Mouse (Mus musculus) CD4-positive helper T cell, adult 2 months (primary cell): Measurements from ENCODE around the gene Rhou.

Experiments
- DNase-seq: peaks from one replicate; pipeline ENCODE4 v3.0.0-alpha.2; 2012; ENCODE audit warnings: low read depth, missing footprints, low spot score

Rhou gene

DNA sequence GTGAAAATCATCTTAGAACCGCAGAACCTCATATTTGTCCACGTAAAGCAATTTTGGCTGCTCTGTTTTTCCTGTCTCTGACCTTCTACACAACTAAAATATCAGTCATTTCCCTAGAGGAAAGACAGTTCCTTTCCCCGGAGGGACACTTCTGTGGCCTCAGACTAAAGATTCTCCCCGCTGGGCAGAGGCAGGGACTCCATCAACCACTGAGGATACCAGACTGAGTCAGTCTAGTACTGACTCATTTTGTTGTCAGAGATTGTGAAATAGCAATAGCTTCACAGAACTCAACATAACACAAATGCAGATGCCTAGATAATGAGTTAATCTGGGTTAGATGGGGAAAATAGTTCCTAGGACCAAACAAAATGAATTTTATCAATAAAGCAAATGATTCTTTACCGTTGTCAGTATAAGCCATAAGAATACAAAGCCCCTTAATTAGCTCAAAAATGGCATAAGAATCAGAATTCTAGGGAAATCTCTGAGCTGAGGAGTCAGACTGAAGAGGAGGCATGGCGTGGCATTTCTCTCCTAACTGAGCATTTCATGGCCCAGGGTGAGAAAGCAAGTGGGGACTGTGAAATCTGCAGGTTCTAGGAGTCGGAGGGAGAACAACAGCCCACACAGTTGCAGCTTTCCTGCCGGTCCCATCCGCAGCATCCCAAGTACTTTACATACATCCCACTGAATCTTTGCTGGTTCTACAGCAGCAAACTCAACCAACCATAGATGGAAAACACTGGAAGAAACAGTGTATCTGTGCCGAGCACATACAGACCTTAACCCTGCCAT lies 38.6 kb downstream of the Rhou start:
- no peak for DNase-seq

DNA sequence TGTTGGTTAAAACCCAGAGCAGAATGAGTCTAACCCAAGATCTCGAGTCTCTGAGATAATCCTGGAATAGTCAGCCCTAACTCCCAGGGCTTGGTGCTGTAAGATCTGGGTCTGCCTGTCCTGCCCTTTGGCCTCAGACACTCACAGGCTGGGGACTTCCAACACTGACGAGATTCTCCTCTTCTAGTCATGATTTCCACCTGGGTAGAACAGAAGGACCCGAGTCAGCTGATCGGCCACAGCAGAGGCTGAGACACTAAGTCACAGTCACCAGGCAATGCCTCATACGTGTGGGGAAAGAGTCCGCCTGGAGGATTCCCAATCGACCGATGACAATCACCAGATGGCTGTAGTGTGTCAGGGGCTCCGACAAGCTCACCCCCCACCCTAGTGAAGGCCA lies 42.4 kb downstream of the Rhou start:
- no peak for DNase-seq

DNA sequence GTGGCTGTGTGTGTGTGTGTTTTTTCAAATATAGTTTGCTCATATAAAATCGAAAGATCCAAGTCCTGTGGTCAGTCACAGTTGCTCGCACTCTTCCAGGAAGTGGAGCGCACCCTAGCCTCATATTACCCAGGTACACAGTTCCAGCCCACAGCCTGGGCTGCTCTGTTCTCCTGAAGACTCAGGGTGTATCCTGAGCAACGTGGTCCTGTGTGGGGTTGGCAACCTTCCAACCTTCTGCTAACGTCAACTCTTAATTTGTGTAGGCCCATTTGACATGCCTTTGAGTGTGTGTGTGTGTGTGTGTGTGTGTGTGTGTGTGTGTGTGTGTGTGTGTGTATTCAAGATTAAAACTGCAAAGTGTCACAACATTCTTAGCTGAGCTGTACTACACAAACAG lies 43.6 kb downstream of the Rhou start:
- no peak for DNase-seq

DNA sequence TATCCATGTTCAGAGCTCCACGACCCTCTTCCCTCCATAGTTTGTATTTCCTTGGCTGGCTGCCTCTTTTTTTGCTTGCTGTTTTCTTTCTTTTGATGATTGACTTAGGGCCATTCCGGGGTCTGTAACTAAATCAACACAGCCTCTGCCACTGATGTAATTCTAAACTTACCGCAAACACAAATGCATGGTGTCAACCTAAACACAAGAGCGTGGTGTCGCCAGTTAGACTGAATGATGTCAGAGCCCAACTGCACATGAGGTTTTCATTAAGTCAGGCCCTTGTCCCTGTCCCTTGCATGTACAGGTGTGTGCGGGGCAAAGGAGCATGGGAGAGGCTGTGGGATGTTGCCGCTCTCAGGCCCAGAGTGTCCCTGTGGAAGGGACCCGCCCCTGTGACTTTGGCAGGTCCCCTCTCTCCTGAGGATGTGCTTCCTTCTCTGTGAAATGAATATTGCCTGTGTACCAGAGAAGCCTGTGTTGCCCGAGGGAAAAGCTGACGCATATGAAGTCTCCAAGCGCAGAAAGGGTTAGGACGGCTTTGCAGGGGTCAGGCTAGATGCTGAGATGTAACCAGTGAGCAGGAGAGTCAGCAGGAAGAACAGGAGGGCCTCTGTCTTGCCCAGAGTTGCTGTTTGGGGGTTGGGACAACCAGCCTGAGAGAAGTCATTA lies 46.8 kb downstream of the Rhou start:
- DNase-seq = no peak

- DNase-seq = no peak
Measured at GRCm38 (mm10) chr8:123701952-123702587, 48.3 kb downstream of the Rhou start.

- no peak for DNase-seq
Measured at GRCm38 (mm10) chr8:123705376-123705775, 51.6 kb downstream of the Rhou start.

- no peak for DNase-seq
Measured at GRCm38 (mm10) chr8:123707137-123707536, 53.4 kb downstream of the Rhou start.

- no peak for DNase-seq
Measured at GRCm38 (mm10) chr8:123708729-123709128, 55.0 kb downstream of the Rhou start.

DNA sequence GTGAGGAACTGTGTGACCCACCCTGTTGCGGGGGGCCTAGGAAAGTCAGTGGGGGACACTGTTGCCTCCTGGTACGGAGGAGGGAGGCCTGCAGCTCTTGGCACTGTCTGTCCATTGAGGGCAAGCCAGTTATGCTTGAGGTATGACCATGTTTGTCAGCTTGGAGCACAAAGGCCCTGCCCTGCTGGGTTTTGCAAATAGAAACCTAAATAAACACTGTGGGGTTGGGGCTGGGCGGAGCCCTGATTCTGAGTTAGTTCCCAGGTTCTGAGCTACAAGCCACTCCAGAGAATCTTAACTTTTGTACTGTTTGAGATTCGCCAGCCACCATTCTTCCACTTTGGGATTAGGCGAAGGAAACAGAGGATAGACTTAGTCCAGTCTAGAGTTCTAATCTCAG lies 56.6 kb downstream of the Rhou start:
- no peak for DNase-seq
